Mouse (Mus musculus) cerebellum, postnatal 14 days (tissue): Measurements from ENCODE around the gene Tmem40.
A peak's percentile ranks its signal among the peaks of the same experiment; 100 is the strongest.

Experiments used
- DNase-seq, 2 experiments: peaks; one replicate each; pipeline ENCODE4 v3.0.0; 2021; ENCODE audit warnings: mixed read lengths in 2 of 2

Gene Tmem40

GRCm38 (mm10) chr6:115768207-115768606 lies 6.0 kb upstream of the Tmem40 start:
- no peak for DNase-seq

DNA sequence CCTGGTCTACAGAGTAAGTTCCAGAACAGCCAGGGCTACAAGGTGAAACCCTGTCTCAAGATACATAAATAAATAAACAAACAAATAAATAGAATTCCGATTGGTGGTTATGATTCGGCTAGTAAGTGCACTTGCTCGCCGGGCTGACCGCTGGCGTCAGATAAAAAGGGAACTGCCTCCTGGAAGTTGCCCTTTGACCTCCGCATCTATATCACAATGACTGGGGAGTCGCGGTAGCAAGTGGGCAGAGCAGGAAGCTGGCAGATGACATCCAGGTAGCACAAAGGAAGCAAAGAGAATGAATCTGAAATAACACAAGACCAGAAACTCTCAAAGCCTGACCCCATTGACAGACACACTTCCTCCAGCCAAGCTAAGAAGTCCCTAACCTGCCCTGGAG lies 5.1 kb upstream of the Tmem40 start:
- no peak for DNase-seq

DNA sequence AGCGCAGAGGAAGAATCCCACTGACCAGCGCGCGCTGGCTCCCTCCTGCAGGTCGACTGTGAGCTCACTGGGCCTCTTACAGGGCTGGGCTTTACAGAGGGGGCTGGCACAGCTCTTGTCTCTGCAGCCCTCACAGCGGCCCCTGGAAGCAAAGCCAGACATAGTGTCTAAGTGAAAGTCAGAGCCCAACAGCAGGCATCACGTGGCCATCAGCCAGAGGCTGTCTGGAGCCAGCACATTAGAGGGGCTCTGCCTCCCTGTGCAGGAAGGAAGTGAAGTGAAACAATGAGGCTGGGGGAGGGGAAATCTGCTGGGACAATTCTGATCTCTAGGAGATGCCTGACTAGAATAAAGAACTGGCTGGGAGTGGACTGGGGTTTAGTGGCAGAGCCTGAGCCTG lies 2.0 kb upstream of the Tmem40 start:
- DNase-seq: peak; percentile 58 to 70

GRCm38 (mm10) chr6:115760982-115761381 lies 1.2 kb downstream of the Tmem40 start:
- no peak for DNase-seq

GRCm38 (mm10) chr6:115760137-115760536 lies 2.1 kb downstream of the Tmem40 start:
- no peak for DNase-seq

DNA sequence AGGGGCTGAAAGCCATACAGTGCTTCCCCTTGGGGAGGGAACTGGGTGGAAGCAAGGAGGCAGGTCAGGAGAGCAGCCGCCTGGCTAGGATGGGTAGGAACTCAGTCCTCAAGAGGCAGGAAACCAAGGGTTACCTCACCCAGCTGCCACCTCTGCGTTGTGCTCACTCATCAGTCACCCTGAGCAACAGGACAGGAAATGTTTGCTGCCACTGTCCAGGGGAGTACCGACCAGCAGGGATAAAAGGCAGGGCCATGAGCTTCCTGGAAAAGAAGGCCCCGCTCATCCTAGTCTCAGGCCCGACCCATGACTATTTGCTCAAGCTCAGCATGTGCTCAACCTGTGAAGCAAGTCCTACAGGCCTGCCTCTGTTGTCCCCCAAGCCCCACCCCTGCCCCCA lies 2.7 kb downstream of the Tmem40 start:
- DNase-seq: no peak

- no peak for DNase-seq
These were observed 3.2 kb downstream of the Tmem40 start for GRCm38 (mm10) chr6:115758981-115759435.

GRCm38 (mm10) chr6:115755536-115755935 lies 6.7 kb downstream of the Tmem40 start:
- no peak for DNase-seq

- DNase-seq: no peak
These were observed 15.9 kb downstream of the Tmem40 start for GRCm38 (mm10) chr6:115746326-115746725.

DNA sequence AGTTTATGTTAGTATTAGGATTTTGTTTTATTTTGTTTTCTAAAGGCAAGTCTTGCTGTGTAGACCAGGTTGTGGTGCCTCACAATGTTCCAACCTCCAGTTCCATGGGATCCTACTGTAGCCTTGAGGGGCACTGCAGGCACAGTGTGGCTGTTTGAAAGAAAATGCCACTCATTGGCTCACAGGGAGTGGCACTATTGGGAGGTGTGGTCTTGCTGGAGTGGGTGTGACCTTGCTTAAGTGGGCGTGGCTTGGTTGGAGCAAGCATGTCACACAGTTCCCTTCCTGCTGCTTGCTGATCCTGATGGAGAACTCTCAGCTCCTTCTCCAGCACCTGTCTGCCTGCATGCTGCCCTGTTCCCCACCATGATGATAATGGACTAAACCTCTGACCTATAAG lies 18.6 kb downstream of the Tmem40 start:
- no peak for DNase-seq

DNA sequence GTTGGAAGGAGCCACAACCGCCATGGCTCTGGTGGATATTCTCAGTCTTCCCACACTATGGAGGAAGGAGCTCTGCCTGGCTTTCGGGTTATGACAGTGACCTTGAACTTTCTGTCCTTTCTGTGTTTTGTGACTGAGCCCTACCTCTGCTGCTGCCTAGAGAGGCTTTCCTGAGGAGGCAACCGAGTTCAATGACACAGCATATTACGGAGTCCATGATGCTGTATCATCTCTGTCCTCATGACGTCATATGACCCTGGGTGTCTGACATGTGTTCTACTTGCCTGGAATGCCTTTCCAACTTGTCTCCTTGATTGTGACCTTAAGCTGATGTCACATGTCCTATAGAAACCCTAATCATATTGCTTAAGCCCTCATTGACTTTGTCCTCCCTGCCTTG lies 23.2 kb downstream of the Tmem40 start:
- no peak for DNase-seq

- DNase-seq: peak; percentile 19 to 64
These were observed 27.3 kb downstream of the Tmem40 start for GRCm38 (mm10) chr6:115734909-115735308.

GRCm38 (mm10) chr6:115732341-115732928 lies 29.8 kb downstream of the Tmem40 start:
- DNase-seq: no peak

DNA sequence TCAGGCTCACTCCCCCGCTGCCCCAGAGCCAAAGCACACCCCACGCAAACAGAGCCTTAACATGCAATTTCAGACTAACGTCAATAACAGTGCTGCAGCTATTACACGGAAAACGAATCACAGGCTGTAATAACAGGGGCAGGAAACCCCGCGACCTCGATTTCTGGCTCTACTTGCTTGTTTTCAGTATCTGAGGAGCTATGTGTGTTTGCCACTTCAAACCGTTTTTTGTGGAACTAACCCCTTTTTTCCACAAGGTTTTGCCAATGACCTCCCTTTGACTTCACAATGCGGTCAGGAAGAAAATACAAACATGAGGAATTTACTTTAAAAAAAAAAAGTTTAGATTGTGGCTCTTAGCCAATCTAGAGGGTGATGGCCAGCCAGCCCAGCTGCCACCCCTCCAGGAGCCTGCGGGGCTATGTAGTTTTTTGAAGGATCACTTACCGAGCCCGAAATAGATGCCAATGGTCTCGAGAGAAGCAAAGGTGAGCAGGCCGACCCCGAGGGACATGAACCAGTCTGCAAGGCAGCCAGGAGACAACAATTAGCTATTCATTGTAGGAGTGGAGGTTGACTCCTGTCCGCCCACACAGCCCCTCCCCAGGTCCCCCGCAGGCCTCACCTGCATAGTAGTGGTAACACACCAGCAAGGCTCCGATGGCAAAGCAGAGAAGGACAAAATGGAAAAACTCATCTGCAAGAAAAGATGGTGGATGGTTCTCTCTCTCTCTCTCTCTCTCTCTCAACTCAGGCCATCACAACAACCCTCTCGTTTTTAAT lies 31.5 kb downstream of the Tmem40 start:
- DNase-seq: no peak

DNA sequence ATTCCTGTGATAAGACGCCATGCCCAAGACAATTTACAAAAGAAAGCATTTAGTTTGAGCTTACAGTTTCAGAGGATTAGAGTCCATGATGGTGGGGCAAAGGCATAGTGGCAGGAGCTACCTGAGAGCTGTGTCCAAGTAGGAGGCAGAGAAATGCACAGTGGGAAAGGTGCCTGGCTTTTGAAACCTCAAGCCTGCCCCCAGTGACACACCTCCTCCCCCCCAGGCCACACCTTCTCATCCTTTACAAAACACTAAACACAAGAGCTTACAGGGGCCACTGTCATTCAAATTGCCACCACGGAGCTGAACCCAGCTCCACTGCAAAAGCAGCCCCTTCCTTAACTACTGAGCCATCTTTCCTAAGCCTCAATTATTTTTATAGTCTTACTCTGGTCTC lies 34.6 kb downstream of the Tmem40 start:
- DNase-seq: no peak

DNA sequence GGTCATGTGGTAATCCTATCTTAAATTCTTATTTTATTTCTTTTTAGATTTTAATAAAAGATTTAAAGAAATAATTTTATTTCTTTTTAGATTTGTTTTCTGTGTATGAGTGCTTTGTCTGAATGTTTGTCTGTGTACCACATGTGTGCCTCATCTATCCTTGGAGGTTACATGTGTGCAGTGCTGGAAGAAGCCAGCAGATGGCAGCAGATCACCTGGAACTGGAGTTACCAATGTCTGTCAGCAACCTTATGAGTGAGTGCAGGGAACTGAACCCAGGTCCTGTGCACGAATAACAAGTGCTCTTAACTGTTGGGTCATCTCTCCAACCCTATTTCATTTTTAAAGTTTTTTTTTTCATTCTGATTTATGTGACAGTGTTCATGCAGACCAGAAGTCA lies 35.1 kb downstream of the Tmem40 start:
- DNase-seq: peak; percentile 49 to 72

- no peak for DNase-seq
These were observed 40.0 kb downstream of the Tmem40 start for GRCm38 (mm10) chr6:115722246-115722645.

DNA sequence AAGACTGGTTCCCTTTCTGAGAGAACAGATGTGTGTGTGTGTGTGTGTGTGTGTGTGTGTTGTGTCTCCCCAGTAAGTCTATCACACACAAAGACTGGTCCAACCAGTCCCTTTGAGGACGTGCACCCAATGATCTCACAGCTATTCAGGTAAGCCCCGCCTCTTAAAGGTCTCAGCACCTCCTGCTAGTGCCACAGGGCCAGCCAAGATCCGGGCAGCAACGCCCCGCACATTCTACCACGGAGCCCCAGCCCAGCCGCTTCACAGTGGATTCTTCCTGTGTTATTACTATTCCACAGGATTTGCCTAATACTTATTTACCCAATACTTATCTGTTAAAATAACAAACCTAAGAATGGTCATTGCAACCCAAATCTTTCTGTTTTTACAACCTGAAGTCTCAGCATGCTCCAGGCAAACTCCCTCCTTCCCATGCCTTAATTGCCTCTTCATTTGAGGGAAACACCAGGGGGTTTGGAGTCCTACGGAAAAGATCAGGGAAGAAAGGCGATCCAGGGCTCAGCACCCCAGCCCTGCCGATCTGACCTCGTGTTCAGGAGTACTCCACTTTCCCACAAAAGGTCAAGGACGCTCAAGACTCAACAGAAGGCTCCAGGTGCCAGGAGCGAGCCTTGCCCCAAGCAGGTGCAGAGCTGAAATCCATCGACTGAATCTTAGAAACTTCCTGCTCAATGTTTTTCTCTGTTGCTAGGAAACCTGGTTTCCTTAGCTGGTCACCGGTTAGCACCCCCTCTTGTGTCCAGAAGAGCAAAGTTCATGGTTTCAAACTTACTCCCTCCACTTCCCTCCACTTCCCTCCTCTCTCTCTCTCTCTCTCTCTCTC lies 44.3 kb downstream of the Tmem40 start:
- DNase-seq: peak; percentile 16 to 17

- DNase-seq: no peak
These were observed 45.0 kb downstream of the Tmem40 start for GRCm38 (mm10) chr6:115717101-115717652.

- DNase-seq: no peak
These were observed 50.9 kb downstream of the Tmem40 start for GRCm38 (mm10) chr6:115711261-115711660.

DNA sequence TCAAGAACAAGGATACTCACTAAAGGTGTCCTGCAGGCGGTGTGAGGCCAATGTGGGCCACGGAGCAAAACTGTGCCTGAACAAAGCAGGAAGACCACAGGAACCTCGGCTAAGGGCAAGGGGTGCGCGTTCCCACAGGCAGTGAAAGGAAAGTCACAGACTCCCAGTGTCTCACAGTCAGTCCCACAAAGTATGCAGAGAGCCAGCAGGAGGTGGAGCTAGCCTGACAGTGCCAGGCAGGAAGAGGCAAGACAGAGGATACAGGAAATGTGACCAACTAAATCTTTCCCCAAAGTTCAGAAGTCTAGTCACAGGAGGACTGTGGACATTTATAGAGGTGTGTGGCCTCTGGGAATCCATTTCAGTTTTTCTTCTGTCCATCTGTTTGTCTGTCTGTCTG lies 59.3 kb downstream of the Tmem40 start:
- no peak for DNase-seq

- DNase-seq: no peak
These were observed 60.9 kb downstream of the Tmem40 start for GRCm38 (mm10) chr6:115701302-115701701.

- DNase-seq: no peak
These were observed 61.4 kb downstream of the Tmem40 start for GRCm38 (mm10) chr6:115700778-115701177.
